Mouse (Mus musculus) thymus, adult 2 months (tissue): Measurements from ENCODE around the gene Opcml.

Experiments used
- CTCF ChIP-seq: fragments of 200-500 bp; IDR thresholded peaks from 2 replicates; pipeline ENCODE4 v1.5.1; 2012; ENCODE audit warnings: mild to moderate bottlenecking, control low read depth, low read length, moderate library complexity, borderline replicate concordance; ENCODE audit not compliant: control insufficient read depth, poor library complexity, insufficient read depth; ENCODE audit errors: extremely low read depth
- POLR2A ChIP-seq: fragments of 200-500 bp; IDR thresholded peaks from 2 replicates; pipeline ENCODE4 v1.6.1; 2012; ENCODE audit warnings: mild to moderate bottlenecking, low read length, control low read depth, moderate library complexity; ENCODE audit not compliant: control insufficient read depth, poor library complexity, insufficient read depth; ENCODE audit errors: extremely low read depth

DNA sequence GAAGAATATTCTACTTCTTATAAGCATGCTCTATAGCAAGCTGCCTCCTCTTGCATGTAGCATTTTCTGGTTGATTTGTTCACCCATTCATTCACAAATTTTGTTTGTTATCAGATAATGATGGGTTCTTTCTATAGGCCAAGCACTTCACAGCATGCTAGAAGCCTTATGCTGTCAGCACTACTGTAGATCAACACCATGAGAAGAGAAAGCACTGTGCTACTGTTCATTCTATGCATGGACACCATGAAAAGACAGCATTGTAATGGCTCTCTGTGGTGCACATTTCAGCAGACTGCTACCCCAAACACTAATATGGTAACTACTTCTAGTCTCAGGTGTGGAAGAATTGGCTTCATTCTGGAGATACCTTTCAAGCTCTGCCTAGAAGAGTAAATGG, 527.3 kb downstream of the Opcml start:
- TF ChIP-seq CTCF (no peak), POLR2A (no peak)
